Mouse (Mus musculus) adrenal gland, postnatal 36 days (tissue): Measurements from ENCODE around the gene Lgr6. TPM values are rescaled to one million over a fixed set of nuclear protein-coding genes. Genes with fewer than 3 reads are reported as not detected.
A peak's percentile ranks its signal among the peaks of the same experiment; 100 is the strongest.

Source experiments
- DNase-seq, 2 experiments: peaks; one replicate each; pipeline ENCODE4 v3.0.0; 2021; ENCODE audit warnings: mixed read lengths in 1 of 2
- total RNA-seq, 2 experiments: library from RNA; stranded (reverse); gene quantifications; 2 replicates each; pipeline ENCODE4 v1.2.3; 2021

The Lgr6 gene
- total RNA-seq, 2 experiments from 2014 or later, result 1.2 to 2.2 TPM

- no peak for DNase-seq
Observed at GRCm38 (mm10) chr1:135012472-135012871, 92.6 kb downstream of the Lgr6 start.

GRCm38 (mm10) chr1:135011912-135012311 is 93.2 kb downstream of the Lgr6 start:
- no peak for DNase-seq

- DNase-seq, result no peak
Observed at GRCm38 (mm10) chr1:135009833-135010232, 95.2 kb downstream of the Lgr6 start.

DNA sequence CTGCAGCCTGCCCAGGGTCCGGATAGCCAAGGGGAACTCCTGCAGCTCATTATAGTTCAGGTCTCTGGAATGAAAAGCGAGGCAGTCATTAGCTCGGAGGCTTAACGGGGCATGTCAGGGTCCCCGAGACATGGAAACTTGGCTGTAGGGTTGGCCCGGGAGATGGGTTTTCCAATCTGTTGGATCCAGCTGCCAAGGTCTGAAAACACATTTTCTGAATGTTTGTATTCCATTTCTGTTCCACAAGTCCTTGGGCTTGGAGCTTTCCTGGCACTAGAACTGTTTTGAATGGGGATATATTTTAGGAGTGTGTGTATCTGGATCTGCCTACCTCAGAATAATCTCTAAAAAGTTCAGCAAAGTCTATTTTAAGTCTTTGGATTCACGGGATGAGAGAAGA is 99.4 kb downstream of the Lgr6 start:
- no peak for DNase-seq

GRCm38 (mm10) chr1:135003346-135003745 is 101.7 kb downstream of the Lgr6 start:
- no peak for DNase-seq

DNA sequence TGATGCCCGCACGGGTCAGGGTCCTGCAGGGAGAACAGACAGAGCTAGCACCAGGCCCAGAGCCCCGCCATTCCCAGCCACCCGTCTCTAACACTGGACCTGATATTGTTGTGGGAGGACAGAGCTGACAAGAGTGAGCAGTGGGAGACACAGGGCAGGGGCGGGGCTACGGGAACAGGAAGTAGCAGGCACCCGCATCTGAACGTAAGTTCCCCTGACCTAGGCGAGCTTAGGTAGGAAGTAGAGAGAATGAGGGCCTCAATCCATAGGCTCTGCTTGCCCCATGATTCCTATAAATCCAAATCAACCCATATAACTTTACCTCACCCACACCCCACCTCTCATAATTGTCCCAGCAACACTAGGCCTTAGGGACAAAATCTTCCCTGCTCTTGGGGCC is 104.5 kb downstream of the Lgr6 start:
- DNase-seq, result no peak

DNA sequence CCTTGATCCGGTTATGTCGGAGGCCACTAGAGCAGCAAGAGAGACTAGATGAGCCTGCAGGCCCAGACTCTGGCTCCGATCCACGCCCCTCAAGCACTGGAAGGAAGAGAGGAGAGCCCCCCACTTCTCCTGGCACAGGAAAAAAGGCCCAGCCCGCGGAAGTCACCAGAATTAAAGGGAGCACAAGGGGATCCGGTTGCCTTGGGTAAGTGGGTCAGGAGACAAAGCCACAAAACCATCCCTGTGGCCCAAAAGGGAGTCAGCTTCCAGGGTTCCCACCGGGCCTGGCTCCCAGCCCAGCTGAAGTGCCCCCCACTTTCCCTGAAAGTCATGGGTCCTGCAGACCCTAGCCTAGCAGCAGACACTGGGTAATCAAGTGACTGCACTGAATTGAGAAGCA is 106.8 kb downstream of the Lgr6 start:
- no peak for DNase-seq

GRCm38 (mm10) chr1:134997568-134997967 is 107.5 kb downstream of the Lgr6 start:
- DNase-seq, result no peak

DNA sequence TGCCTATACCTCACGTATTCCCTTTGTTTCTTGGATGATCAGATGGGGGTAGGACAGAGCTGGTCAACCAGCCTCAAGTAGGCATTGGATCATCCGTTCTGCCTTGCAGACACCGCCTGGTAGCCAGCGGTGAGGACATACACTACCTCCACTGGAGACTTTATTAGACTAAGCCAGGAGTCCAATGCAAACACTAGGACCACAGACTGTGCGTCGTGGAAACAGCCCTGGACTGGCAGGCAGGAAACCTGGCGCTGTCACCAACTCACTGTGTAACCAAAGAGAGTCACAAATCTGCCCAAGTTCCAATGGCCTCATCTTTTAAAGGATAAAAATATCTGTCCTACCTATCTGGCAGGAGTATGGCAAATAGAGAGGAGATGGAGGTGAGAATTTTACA is 108.6 kb downstream of the Lgr6 start:
- no peak for DNase-seq

DNA sequence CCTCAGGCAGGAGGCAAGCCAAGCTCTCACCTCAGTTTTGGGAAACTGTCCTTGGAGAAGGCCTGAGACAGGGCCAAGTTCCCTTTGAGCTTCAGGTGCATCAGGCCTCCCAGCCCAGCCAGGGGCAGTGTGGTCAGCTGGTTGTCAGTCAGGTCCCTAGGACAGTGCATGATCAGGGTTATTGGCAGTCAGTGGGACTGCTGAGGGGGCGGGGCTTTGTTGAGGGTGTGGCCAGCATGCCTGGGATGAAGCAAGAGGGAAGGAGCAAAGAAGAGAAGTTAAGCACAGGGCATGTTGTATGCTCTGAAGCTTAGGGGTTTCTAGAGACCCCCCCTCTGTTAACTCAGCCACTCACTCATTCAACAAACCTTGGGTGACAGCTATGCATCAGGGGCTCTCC is 109.1 kb downstream of the Lgr6 start:
- DNase-seq, result peak; percentile 29 to 59

- DNase-seq, result no peak
Observed at GRCm38 (mm10) chr1:134995437-134995836, 109.6 kb downstream of the Lgr6 start.

DNA sequence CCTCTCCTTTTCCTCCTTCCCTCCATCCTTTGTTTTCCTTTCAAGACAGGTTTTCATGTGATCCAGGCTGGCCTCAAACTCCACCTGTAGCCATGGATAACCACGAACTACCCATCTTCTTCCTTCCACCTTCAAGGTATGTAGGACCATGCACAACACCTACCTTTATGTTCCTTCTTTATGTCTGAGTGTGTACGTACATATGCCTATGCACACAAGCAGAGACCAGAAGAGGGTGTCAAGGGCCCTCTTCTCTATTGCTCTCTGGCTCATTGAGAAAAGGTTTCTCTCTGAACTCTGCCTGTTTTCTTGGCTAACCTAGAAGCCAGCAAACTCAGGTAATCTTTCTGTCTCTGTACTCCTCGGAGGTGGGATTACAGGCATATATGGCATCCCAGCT is 110.3 kb downstream of the Lgr6 start:
- no peak for DNase-seq

DNA sequence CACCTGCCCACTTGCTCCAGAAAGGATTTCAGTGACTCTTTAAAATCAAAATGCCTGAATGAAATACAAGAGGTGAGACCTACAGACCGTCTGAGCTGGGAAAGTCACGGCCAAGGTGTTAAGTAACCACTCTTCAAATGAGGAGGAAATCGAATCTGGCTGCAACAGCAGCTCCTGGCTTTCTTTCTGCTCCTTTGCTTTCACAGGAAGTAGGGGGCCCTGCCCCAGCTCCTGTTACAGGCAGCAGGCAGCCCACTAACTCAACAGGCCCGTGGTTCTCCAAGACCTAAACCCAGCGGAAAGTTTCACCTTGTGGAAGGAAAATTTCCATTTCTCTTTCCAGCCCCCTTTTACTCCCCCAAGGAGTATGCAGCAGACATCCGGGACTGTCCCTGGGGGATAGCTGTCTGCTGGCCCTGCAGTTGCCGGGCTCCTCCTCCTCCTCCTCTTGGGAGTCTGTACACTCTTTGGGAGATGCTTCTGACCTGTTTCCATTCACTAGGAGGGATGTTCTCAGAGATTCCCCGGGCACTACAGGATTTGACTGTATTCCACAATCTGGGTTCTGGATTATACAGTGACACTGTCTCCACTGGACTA is 112.9 kb downstream of the Lgr6 start:
- DNase-seq, result peak in 1 of 2 experiments; percentile 31

DNA sequence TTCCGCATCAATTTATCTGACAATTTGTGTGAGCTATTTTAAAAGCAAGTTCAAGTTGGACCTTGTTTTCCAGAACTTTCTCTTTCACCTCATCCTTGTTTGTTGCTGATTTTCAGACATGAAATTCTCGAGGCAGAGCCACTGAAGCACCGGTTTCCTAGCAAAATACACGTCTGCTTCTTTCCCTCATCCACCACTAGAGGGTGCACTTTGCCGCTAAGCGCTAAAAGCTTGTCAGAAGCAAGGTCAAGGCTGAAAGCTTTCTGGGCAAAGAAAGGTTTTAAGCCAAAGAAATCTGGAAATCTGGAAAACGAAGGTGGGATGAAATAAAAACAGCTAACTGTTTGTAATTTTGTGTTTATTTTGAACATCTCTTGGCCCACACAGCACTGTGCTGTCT is 115.7 kb downstream of the Lgr6 start:
- peak; percentile 78 to 85 for DNase-seq

DNA sequence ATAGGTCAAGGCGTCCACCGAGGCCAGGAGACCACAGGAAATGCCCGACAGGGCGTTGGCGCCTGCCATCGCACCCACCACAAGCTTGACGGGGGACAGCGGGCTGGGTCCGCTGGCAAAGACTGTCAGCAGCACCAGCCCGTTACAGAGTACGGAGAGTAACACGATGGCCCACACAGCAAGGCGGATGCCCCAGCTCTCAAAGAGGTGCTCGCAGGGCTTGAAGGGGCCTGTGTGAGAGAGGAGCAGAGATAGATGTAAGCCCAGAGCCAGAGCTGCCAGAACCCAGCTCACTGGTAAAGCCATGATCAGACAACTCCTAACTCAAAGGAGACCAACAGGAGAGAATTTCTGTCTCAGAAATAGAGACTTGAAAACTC is 117.1 kb downstream of the Lgr6 start:
- no peak for DNase-seq

GRCm38 (mm10) chr1:134987173-134987961 is 117.7 kb downstream of the Lgr6 start:
- DNase-seq, result peak; percentile 77 to 85

- DNase-seq, result no peak
Observed at GRCm38 (mm10) chr1:134972920-134973319, 132.2 kb downstream of the Lgr6 start.

DNA sequence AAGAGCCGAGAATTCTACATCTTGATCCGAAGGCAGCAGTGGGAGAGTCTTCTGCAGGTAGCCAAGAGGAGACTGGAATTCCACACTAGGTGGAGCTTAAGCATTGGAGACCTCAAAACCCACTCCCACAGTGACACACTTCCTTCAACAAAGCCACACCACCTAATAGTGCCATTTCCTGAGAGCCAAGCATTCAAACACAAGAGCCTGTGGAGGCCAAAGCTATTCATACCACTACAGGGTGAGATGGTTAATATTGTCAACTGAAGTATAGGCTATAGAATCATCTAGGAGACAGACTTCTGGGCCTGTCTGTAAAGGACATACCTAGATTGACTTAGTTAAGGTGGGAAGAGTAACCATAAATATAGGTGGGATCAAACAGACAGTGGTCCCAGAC is 139.6 kb downstream of the Lgr6 start:
- DNase-seq, result no peak

DNA sequence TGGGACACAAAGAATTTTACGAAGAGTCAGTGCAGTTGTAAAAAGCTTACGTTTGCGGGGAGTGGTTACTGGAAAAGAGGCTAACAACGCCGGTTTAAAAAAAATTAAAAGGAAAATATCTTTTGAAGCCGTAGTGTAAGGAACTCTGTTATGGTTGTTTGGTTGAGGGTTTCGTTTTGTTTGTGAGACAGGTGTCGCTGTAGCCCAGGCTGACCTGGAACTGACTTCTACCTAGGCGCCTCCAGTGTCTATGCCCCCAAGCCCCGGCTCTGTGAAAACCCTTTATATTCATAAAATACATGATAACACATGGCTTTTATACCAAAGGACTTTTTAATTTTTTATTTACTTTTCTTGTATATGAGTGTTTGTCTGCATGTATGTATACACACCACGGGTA is 142.3 kb downstream of the Lgr6 start:
- DNase-seq, result peak in 1 of 2 experiments; percentile 35

- DNase-seq, result peak; percentile 96 to 97
Observed at GRCm38 (mm10) chr1:134962053-134962803, 142.8 kb downstream of the Lgr6 start, which contains the start of gene Ube2t. Gene Ube2t, plus strand, starts transcription at chr1:134962565.

DNA sequence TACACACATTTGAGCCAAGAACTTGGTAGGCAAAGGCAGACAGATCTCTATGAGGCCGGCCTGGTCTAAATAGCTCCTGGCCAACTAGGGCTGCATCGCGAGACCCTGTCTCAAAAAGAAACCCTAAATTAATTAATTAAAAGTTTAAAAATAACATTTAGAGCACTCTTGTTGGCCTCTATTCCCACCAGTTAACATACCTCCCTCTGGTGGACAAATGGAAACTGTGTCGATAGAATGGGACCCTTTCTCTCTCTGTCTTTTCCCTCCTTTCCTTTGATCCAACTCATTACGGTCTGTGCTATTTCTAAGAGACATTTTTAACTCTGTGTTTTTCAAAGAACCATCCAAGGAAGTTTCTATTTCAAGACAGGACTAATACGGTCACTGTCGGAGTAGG is 144.4 kb downstream of the Lgr6 start:
- no peak for DNase-seq

- DNase-seq, result peak; percentile 96 to 97
Observed at GRCm38 (mm10) chr1:134955637-134956176, 149.4 kb downstream of the Lgr6 start, which contains the start of gene Ppp1r12b. Gene Ppp1r12b, minus strand, starts transcription at chr1:134955942.
